21 mouse cellular contexts compared by ENCODE assay signal in genomic region chr12:67374530-67374929, GRCm38 (mm10).
A peak's percentile ranks its signal among the peaks of the same experiment; 100 is the strongest.
DNase-seq lines count a peak whose midpoint lies in the region; ATAC-seq and TF ChIP-seq lines count a peak whose summit lies in the region.
"Had no signal": no experiment of that assay in that cellular context is flagged by ENCODE, and none has a peak within 500 bp of the region (broad histone marks: within the 10 kb centered on the region; RNA-seq: fewer than 3 reads in every experiment).

No protein-coding gene starts in this region.

- no peaks in the 10 kb centered on the region for H3K4me1 ChIP-seq in forebrain, embryonic 15.5 days
- H3K4me1 ChIP-seq in forebrain, embryonic 11.5 days (replicated peaks; ENCODE audit: control insufficient read depth, insufficient read depth, low read length) = no peaks in the 10 kb centered on the region
- no peaks in the 10 kb centered on the region for H3K4me1 ChIP-seq in midbrain, embryonic 16.5 days (ENCODE audit: control insufficient read depth, insufficient read depth, low read length)
- H3K4me1 ChIP-seq: forebrain, embryonic 12.5 days; hindbrain, embryonic 13.5 days; intestine, embryonic 15.5 days had no signal

- no peak overlapping the region for H3K4me2 ChIP-seq in forebrain, embryonic 15.5 days (replicated peaks)
- H3K4me2 ChIP-seq in forebrain, embryonic 11.5 days (ENCODE audit: low read depth, low read length, severe bottlenecking) = no peak overlapping the region
- H3K4me2 ChIP-seq in midbrain, embryonic 16.5 days (ENCODE audit: low read length) = no peak overlapping the region
- H3K4me2 ChIP-seq: forebrain, embryonic 12.5 days; heart, embryonic 11.5 days; hindbrain, embryonic 13.5 days; intestine, embryonic 15.5 days had no signal

- no peaks in the 10 kb centered on the region for H3K9me3 ChIP-seq in forebrain, embryonic 15.5 days
- H3K9me3 ChIP-seq in forebrain, embryonic 11.5 days (ENCODE audit: control insufficient read depth, low read length) = no peaks in the 10 kb centered on the region
- H3K9me3 ChIP-seq in midbrain, embryonic 16.5 days (replicated peaks; ENCODE audit: control insufficient read depth, low read length, poor library complexity, severe bottlenecking) = no peaks in the 10 kb centered on the region
- H3K9me3 ChIP-seq: forebrain, embryonic 12.5 days; hindbrain, embryonic 13.5 days; intestine, embryonic 15.5 days had no signal

- no peak overlapping the region for H3K4me3 ChIP-seq in forebrain, embryonic 15.5 days
- H3K4me3 ChIP-seq in forebrain, embryonic 11.5 days (ENCODE audit: low read depth, low read length) = no peak overlapping the region
- H3K4me3 ChIP-seq in midbrain, embryonic 16.5 days (ENCODE audit: low read depth, low read length) = no peak overlapping the region
- H3K4me3 ChIP-seq: forebrain, embryonic 12.5 days; heart, adult 2 months; hindbrain, embryonic 13.5 days; intestine, embryonic 15.5 days had no signal

- H3K9ac ChIP-seq in forebrain, embryonic 15.5 days (replicated peaks) = no peak overlapping the region
- H3K9ac ChIP-seq in forebrain, embryonic 11.5 days (ENCODE audit: low read length) = no peak overlapping the region
- H3K9ac ChIP-seq in midbrain, embryonic 16.5 days (ENCODE audit: low read depth, low read length) = no peak overlapping the region
- H3K9ac ChIP-seq: forebrain, embryonic 12.5 days; hindbrain, embryonic 13.5 days; intestine, embryonic 15.5 days had no signal

- DNase-seq in forebrain, embryonic 11.5 days (ENCODE audit: low spot score) = no peak
- DNase-seq in brain, adult 2 months (ENCODE audit: low read depth, low spot score) = peak; percentile 7
- DNase-seq in brain, embryonic 14.5 days (ENCODE audit: low read depth) = peak; percentile 13
- DNase-seq in heart, adult 8-10 months (ENCODE audit: low spot score) = no peak
- DNase-seq: adrenal gland, adult 2 months; adrenal gland, postnatal 14 days; cerebellum, adult 11 months; cerebellum, adult 2 months; cerebellum, adult 9-11 months; gastrocnemius, postnatal 10 days; gastrocnemius, postnatal 36 days; heart, adult 2 months; kidney, adult 11 months had no signal

- no peak overlapping the region for H3K27ac ChIP-seq in forebrain, embryonic 15.5 days (replicated peaks)
- H3K27ac ChIP-seq in forebrain, embryonic 11.5 days (ENCODE audit: low read depth, low read length) = no peak overlapping the region
- H3K27ac ChIP-seq in midbrain, embryonic 16.5 days (ENCODE audit: low read length) = no peak overlapping the region
- H3K27ac ChIP-seq: forebrain, embryonic 12.5 days; heart, adult 2 months; hindbrain, embryonic 13.5 days; intestine, embryonic 15.5 days had no signal

- no peak for TF ChIP-seq CTCF in brain, embryonic 14.5 days (IDR thresholded peaks at IDR 0.05; ENCODE audit: borderline replicate concordance, extremely low read depth, insufficient read depth, insufficient read length)

- 51% methylated on average over 1 of the region's 1 CpGs for WGBS in forebrain, embryonic 15.5 days
- WGBS in forebrain, embryonic 11.5 days = 84% methylated on average over 1 of the region's 1 CpGs
- 97% methylated on average over 1 of the region's 1 CpGs for WGBS in midbrain, embryonic 16.5 days

- H3K36me3 ChIP-seq in forebrain, embryonic 15.5 days = no peaks in the 10 kb centered on the region
- no peaks in the 10 kb centered on the region for H3K36me3 ChIP-seq in forebrain, embryonic 11.5 days (ENCODE audit: control insufficient read depth, insufficient read depth, low read length)
- no peaks in the 10 kb centered on the region for H3K36me3 ChIP-seq in midbrain, embryonic 16.5 days (ENCODE audit: control insufficient read depth, insufficient read depth, low read length)
- H3K36me3 ChIP-seq: forebrain, embryonic 12.5 days; hindbrain, embryonic 13.5 days; intestine, embryonic 15.5 days had no signal

- TF ChIP-seq POLR2A in brain, embryonic 14.5 days (IDR thresholded peaks at IDR 0.05; ENCODE audit: borderline replicate concordance, extremely low read depth, insufficient read depth, insufficient read length, poor library complexity, severe bottlenecking) = no peak

- H3K27me3 ChIP-seq in forebrain, embryonic 15.5 days = no peaks in the 10 kb centered on the region
- H3K27me3 ChIP-seq in forebrain, embryonic 11.5 days (ENCODE audit: control insufficient read depth, insufficient read depth, low read length) = no peaks in the 10 kb centered on the region
- H3K27me3 ChIP-seq in midbrain, embryonic 16.5 days (ENCODE audit: control insufficient read depth, insufficient read depth, low read depth, low read length) = no peaks in the 10 kb centered on the region
- H3K27me3 ChIP-seq: forebrain, embryonic 12.5 days; hindbrain, embryonic 13.5 days; intestine, embryonic 15.5 days had no signal

- ATAC-seq in forebrain, embryonic 15.5 days (replicated peaks) = 0 out of 2 replicates have a peak, but pooled peaks have one; percentile 55
- no peak for ATAC-seq in forebrain, embryonic 11.5 days (replicated peaks; ENCODE audit: low FRiP score)
- ATAC-seq in midbrain, embryonic 16.5 days = no peak
- ATAC-seq: CD4-positive, CD25-positive, alpha-beta regulatory T cell, adult 4 months; hindbrain, embryonic 16.5 days; intestine, embryonic 15.5 days had no signal

Comparison
In these comparisons a context has a peak if more than half of its experiments do, and no peak if none do; other contexts are left out.
1. DNase-seq: peak in brain, adult 2 months (single experiment) and brain, embryonic 14.5 days (single experiment); none in forebrain, embryonic 11.5 days (single experiment) and heart, adult 8-10 months (single experiment).